Mouse (Mus musculus): ENCODE data around the gene Tssk1.

Gene Tssk1

DNA sequence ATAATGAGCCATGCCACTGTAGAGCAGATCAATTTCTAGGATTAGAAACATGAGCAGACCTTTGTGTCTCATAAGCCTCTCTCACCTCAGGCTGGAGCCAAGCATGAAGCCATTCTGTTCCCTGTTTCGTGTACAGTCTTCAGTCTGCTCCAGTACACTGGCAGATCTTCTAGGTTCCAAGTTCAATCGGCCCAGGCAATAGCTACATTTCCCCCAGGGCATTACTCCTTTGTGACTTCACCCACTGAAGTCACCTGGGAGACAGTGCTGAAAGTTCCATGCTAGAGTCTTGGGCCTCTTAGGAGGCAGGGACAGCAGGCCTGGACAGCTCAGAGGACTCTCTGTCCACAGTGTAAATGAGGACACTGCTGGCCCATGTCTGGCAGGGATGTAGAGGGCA is at the start of gene Tssk1:
Gene Tssk1, plus strand, starts transcription at position 301 of the 400 bp plus-strand sequence.
- in situ Hi-C loops (cut with MboI, MseI): no loop called here

- in situ Hi-C loops (cut with MboI, MseI): no loop called here
These were observed 45.6 kb upstream of the Tssk1 start for GRCm38 (mm10) chr16:17848431-17848830.

GRCm38 (mm10) chr16:17848928-17849327 is 45.1 kb upstream of the Tssk1 start:
- in situ Hi-C loops (cut with MboI, MseI): no loop called here

GRCm38 (mm10) chr16:17849486-17849885 is 44.5 kb upstream of the Tssk1 start:
- in situ Hi-C loops (cut with MboI, MseI): no loop called here

GRCm38 (mm10) chr16:17851331-17851730 is 42.7 kb upstream of the Tssk1 start:
- in situ Hi-C loops (cut with MboI, MseI): no loop called here

DNA sequence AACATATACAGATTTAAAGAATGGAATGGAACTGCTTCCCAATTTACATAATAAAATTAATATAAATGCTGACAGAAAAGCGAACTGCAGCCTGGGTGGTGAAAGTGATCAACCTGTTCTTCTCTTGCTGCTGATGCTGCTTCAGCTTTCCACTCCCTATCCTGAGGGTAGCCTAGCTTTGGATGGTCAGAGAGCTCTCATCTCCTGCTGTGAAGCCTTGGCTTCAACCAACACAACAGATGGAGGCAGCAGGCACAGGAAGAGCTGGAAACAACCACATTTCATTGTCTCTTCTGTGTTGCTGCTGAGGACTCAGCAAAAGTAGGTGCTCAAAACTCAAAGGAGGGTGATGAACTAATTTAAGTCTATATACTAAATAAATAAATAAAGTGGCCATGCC is 42.2 kb upstream of the Tssk1 start:
- in situ Hi-C loops (cut with MboI, MseI): no loop called here

DNA sequence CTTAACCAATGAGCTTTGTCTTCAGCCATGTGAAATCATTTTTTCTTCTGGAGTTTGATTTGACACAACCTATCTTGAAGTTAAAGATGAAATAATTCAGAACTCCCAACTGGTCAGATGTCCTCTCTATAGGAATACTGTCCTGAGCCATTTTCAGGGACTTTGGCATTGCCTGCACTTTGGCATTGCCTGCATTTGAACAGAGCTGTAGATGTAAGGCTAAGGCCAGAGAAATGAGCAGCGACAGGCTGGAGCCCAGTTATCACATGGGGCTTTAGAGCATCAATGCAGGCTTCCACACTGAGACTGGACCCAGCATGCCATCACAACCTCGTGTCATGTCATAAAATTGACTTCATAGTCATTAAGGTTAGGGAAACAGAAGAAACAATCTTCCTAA is 40.8 kb upstream of the Tssk1 start:
- in situ Hi-C loops (cut with MboI, MseI): no loop called here

DNA sequence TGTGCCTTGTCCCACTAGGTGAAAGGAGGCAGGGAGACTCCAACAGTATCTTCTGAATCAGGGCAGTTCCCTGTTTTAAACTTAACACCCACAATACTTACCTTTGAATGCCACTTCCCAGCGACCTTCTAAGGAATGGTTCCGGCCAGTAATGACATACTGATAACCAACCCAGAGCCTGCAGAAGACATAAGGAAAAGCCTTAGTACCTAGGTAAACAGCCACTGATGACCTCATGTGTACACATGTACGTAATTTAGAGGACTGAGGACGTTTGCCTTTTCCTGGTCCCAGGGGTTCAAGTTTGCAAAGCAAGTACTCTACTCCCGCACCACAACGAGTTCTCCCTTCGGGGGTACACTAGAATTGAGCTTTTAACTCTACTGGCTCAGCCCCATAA is 36.9 kb upstream of the Tssk1 start:
- in situ Hi-C loops (cut with MboI, MseI): no loop called here

- in situ Hi-C loops (cut with MboI, MseI): no loop called here
These were observed 35.4 kb upstream of the Tssk1 start for GRCm38 (mm10) chr16:17858592-17858991.

DNA sequence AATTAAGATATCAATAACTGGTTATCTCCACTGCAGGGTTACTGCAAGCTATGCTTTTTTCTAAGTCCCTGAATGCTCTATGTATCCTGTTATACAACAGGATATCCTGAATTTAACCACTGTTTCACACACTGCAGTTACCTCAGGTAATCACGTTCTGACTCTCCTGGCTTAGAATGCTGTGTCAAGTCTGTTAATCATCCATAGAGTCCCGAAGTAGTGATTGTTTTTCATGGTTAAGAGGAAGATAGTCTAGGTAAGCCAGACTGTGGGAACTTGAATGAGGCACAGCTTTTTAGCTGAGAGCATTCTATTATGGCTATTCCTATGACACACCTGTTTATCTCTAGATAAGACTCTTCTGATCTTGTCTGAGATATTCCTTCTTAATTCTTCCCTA is 28.7 kb upstream of the Tssk1 start:
- in situ Hi-C loops (cut with MboI, MseI): no loop called here

DNA sequence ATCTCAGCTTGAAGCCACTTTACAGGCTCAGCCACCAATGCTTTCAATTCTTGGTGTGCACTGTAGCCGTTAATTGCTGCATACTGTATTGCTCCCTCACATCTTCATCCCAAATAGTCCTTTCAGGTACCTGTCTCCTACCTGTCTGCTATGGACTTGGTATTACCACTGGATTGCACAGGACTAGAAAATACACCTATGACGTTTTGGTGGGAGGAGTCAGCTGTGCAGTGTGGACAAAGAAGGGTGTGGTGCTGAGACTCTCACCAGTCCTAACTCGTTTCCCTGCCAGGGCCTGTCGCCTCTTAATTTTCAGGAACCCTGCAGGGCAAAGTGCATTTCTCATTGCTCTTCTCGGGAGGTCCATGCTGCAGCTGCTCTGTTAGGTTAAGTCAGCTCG is 28.3 kb upstream of the Tssk1 start:
- in situ Hi-C loops (cut with MboI, MseI): no loop called here

- in situ Hi-C loops (cut with MboI, MseI): no loop called here
These were observed 22.8 kb upstream of the Tssk1 start for GRCm38 (mm10) chr16:17871248-17871647.

DNA sequence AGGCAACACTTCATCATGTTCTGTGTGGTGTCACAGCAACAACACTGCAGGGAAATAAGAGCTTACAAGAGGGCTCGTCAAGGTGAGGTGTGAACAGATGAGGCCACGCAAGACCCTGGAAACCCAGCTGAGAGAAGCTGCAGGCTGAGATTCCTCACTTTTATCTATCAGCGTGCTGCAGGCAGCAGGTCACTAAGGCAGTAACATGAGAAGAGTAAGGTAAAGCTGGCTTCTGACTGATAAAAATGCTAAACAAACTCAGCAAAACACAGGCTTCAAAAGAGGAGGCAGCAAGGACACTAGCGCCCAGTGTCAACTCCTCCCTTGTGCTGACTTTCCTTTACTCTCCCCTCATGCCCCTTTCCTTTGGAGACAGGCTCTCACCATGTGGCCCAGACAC is 21.0 kb upstream of the Tssk1 start:
- in situ Hi-C loops (cut with MboI, MseI): no loop called here

- in situ Hi-C loops (cut with MboI, MseI): no loop called here
These were observed 18.8 kb upstream of the Tssk1 start for GRCm38 (mm10) chr16:17875174-17875573.

GRCm38 (mm10) chr16:17876096-17876495 is 17.9 kb upstream of the Tssk1 start:
- in situ Hi-C loops (cut with MboI, MseI): no loop called here

DNA sequence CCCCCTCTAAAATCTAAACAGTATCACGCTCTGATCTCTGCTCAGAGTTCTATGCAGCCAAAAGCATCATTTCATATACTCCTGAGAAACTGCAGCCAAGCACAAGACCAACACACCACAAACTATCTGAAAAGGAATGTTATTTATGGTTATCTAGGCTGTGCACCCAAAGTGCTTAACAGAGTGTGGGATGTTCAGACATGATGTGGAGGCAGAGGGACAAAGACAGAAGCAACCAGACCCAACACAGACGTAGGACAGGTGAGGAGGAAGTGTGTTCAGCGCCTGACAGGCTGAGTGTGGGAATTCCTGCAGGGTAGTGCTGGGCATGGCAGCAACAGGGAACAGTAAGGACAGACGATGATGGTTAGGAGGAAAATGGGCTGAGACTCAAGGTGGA is 14.5 kb upstream of the Tssk1 start:
- in situ Hi-C loops (cut with MboI, MseI): no loop called here

- in situ Hi-C loops (cut with MboI, MseI): no loop called here
These were observed 11.8 kb upstream of the Tssk1 start for GRCm38 (mm10) chr16:17882196-17882595.

GRCm38 (mm10) chr16:17884116-17884515 is 9.9 kb upstream of the Tssk1 start:
- in situ Hi-C loops (cut with MboI, MseI): no loop called here

DNA sequence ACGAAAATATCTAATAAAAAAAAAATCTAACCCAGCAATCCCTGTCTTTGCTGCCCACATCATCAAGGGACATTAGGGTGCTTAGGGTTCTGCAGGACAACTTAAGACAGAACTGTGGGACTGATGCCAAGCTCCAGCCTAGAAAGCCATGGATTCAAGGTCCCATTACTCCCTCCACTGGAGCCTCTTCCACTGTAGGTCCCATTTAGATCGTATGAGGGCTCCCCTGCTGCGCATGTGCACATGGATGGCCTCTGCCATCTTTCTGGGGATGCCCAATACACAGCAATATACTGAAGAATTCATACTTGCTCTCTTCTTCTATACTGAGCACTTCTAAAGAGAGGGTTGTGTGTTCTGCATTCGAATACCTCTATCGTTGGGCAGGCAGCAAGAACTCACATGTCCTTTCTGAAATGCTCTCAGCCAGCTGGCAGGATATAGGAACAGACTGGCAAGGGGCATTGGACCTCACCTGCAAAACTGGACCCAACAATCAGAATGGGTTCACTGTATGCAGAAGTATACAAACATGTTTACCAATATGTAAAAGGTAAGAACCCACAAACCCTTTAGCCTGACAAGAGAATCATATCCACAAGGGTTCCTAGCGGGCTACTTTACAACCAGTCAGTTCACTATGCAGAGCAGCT is 4.2 kb upstream of the Tssk1 start:
- in situ Hi-C loops (cut with MboI, MseI): no loop called here

DNA sequence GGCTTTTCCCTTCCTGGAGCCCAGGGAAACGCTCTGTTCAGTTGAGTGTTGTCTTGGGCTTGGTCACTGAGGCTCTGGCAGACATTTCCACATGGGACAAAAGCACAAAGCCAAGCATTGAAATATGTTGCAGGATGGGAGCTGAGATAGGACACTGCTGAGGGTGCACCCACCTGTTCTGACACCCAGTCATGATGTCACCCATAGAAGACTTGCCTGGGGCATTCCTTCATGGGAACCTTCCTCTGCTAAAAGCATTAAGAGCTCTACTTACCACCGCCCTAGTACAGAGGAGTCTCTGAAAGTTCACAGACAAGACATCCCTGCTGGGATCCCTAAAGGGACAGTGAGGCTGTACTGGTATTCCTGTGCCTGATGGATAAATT is 3.7 kb upstream of the Tssk1 start:
- in situ Hi-C loops (cut with MboI, MseI): no loop called here

GRCm38 (mm10) chr16:17890917-17891566 is 3.0 kb upstream of the Tssk1 start:
- in situ Hi-C loops (cut with MboI, MseI): no loop called here

- in situ Hi-C loops (cut with MboI, MseI): no loop called here
These were observed 2.5 kb upstream of the Tssk1 start, which contains the start of gene Gm20518 for GRCm38 (mm10) chr16:17891567-17891959. Gene Gm20518 (minus strand): TSS chr16:17891671.

DNA sequence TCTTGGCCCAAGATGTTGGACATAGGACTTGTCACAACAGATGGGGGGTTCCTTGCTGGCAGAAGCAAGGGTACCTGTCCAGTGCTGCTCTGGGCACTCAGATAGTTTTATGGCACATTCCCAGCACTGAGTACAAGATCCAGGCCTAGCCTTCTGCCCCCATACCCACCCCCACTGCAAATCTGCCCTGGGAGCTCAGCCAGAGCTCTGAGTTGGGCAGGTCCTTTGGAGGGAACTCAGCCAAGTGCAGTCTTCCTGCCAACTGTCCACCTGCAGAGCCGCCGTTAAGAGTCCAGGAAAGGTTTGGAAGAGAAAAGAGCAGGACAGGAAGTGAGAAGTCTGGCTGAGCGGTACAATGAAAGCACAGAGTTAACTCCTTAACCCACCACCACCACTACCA is 1.4 kb upstream of the Tssk1 start:
- in situ Hi-C loops (cut with MboI, MseI): no loop called here

- in situ Hi-C loops (cut with MboI, MseI): no loop called here
These were observed 2.1 kb downstream of the Tssk1 start for GRCm38 (mm10) chr16:17896091-17896490.
